In genomic region chr7:133059150-133059509, GRCm38 (mm10) we compare ENCODE assay signal across 11 mouse cellular contexts.
DNase-seq lines count a peak whose midpoint lies in the region; ATAC-seq and TF ChIP-seq lines count a peak whose summit lies in the region.
"Had no signal": no experiment of that assay in that cellular context is flagged by ENCODE, and none has a peak within 500 bp of the region (broad histone marks: within the 10 kb centered on the region; RNA-seq: fewer than 3 reads in every experiment).

No protein-coding gene starts in this region.

- no peak for TF ChIP-seq CTCF in E14TG2a.4 (conservative IDR thresholded peaks at IDR 0.05; ENCODE audit: low read length)

- peaks cover 61% of the 10 kb centered on the region for H3K4me1 ChIP-seq in heart, embryonic 12.5 days (replicated peaks)
- peaks cover 100% of the 10 kb centered on the region for H3K4me1 ChIP-seq in E14TG2a.4 (replicated peaks; ENCODE audit: low read depth, low read length)
- peaks cover 32 to 59% of the 10 kb centered on the region in 2 experiments for H3K4me1 ChIP-seq in heart, embryonic 14.5 days (ENCODE audit: control insufficient read depth in 2 of 2, insufficient read depth in 2 of 2, low read length in 2 of 2)

- no peak overlapping the region for H3K4me3 ChIP-seq in heart, embryonic 12.5 days
- H3K4me3 ChIP-seq in E14TG2a.4 (replicated peaks; ENCODE audit: low read length) = peak overlapping the region; percentile 8; the same call in 1 of the 2 replicates
- H3K4me3 ChIP-seq in heart, embryonic 14.5 days (ENCODE audit: control insufficient read depth in 1 of 2, insufficient read depth in 1 of 2, low read depth in 1 of 2, low read length in 2 of 2) = no peak overlapping the region
- H3K4me3 ChIP-seq: limb, embryonic 10.5 days; myocyte had no signal

- no peaks in the 10 kb centered on the region for H3K27me3 ChIP-seq in heart, embryonic 12.5 days (replicated peaks)
- H3K27me3 ChIP-seq in E14TG2a.4 (ENCODE audit: insufficient read depth, low read length) = no peaks in the 10 kb centered on the region
- no peaks in the 10 kb centered on the region for H3K27me3 ChIP-seq in heart, embryonic 14.5 days (ENCODE audit: control insufficient read depth, insufficient read depth, low read length)

- 39% methylated on average over 6 of the region's 6 CpGs for WGBS in heart, embryonic 12.5 days
- 24% methylated on average over 6 of the region's 6 CpGs for WGBS in heart, embryonic 14.5 days

- peak; percentile 9; the same call in 1 of the 2 replicates for ATAC-seq in heart, embryonic 12.5 days (ENCODE audit: insufficient number of reproducible peaks, low FRiP score)
- ATAC-seq in heart, embryonic 14.5 days (ENCODE audit: insufficient number of reproducible peaks, insufficient read depth, low FRiP score, low read depth) = peak; percentile 15; the same call in 1 of the 2 replicates

- H3K9ac ChIP-seq in heart, embryonic 12.5 days = 0 out of 2 replicates have a peak overlapping the region, but pooled peaks have one; percentile 46
- peak overlapping the region; percentile 22; the same call in 1 of the 2 replicates for H3K9ac ChIP-seq in heart, embryonic 14.5 days (ENCODE audit: low read length)

- no peaks in the 10 kb centered on the region for H3K9me3 ChIP-seq in heart, embryonic 12.5 days (replicated peaks)
- no peaks in the 10 kb centered on the region for H3K9me3 ChIP-seq in E14TG2a.4 (ENCODE audit: low read length)
- no peaks in the 10 kb centered on the region for H3K9me3 ChIP-seq in heart, embryonic 14.5 days (ENCODE audit: control insufficient read depth, low read length)
- H3K9me3 ChIP-seq: limb, embryonic 10.5 days had no signal

- DNase-seq in adrenal gland, postnatal 14 days = peak; percentile 42
- DNase-seq in adrenal gland, postnatal 25 days = no peak
- DNase-seq in heart, postnatal 14 days = no peak
- DNase-seq in ovary, postnatal 10 days (ENCODE audit: low spot score) = no peak
- no peak for DNase-seq in left cerebral cortex, adult 11 months (ENCODE audit: low spot score)
- DNase-seq: thymus, adult 18-20 months had no signal

- H3K27ac ChIP-seq in heart, embryonic 12.5 days (ENCODE audit: poor library complexity, severe bottlenecking) = peak overlapping the region; percentile 94
- peak overlapping the region; percentile 87 to 91 for H3K27ac ChIP-seq in heart, embryonic 14.5 days (replicated peaks in 1 of 2; ENCODE audit: control insufficient read depth in 1 of 2, insufficient read depth in 1 of 2, low read depth in 2 of 2, low read length in 2 of 2)
- H3K27ac ChIP-seq: limb, embryonic 10.5 days had no signal

- H3K4me2 ChIP-seq in heart, embryonic 12.5 days = peak overlapping the region; percentile 37
- peak overlapping the region; percentile 48 for H3K4me2 ChIP-seq in heart, embryonic 14.5 days (ENCODE audit: low read length)

- H3K36me3 ChIP-seq in heart, embryonic 12.5 days = peaks cover 15% of the 10 kb centered on the region
- peaks cover 100% of the 10 kb centered on the region for H3K36me3 ChIP-seq in E14TG2a.4 (ENCODE audit: insufficient read depth, low read length)
- peaks cover 1% of the 10 kb centered on the region for H3K36me3 ChIP-seq in heart, embryonic 14.5 days (ENCODE audit: control insufficient read depth, insufficient read depth, low read length)

- intact Hi-C loops in heart, postnatal 14 days (cut with DNase I) = no loop called here
